Mouse (Mus musculus): ENCODE measurements around the gene Elmo1. TPM values are rescaled to one million over a fixed set of nuclear protein-coding genes. Genes with fewer than 3 reads are reported as not detected.

Elmo1 gene
- total RNA-seq, 2 experiments from 2014 or later, result 9.8 to 10.2 TPM

GRCm38 (mm10) chr13:20472891-20473539, 382.6 kb downstream of the Elmo1 start:
- intact Hi-C loops (cut with DNase I), result no loop called here
- DNase-seq (ENCODE audit: low spot score), result no peak

- no peak for DNase-seq (ENCODE audit: low spot score)
- intact Hi-C loops (cut with DNase I), result no loop called here
Measured at GRCm38 (mm10) chr13:20473641-20474078, 383.3 kb downstream of the Elmo1 start.

- intact Hi-C loops (cut with DNase I), result no loop called here
- DNase-seq (ENCODE audit: low spot score), result no peak
Measured at GRCm38 (mm10) chr13:20474600-20474999, 384.2 kb downstream of the Elmo1 start.

GRCm38 (mm10) chr13:20481805-20482204, 391.4 kb downstream of the Elmo1 start:
- intact Hi-C loops (cut with DNase I), result no loop called here
- no peak for DNase-seq (ENCODE audit: low spot score)

- intact Hi-C loops (cut with DNase I), result no loop called here
- no peak for DNase-seq (ENCODE audit: low spot score)
Measured at GRCm38 (mm10) chr13:20489110-20489509, 398.7 kb downstream of the Elmo1 start.

- DNase-seq (ENCODE audit: low spot score), result no peak
- intact Hi-C loops (cut with DNase I), result no loop called here
Measured at GRCm38 (mm10) chr13:20489698-20490417, 399.5 kb downstream of the Elmo1 start.

- intact Hi-C loops (cut with DNase I), result no loop called here
- DNase-seq (ENCODE audit: low spot score), result no peak
Measured at GRCm38 (mm10) chr13:20490860-20491594, 400.6 kb downstream of the Elmo1 start.

- intact Hi-C loops (cut with DNase I), result no loop called here
- no peak for DNase-seq (ENCODE audit: low spot score)
Measured at GRCm38 (mm10) chr13:20491666-20492065, 401.3 kb downstream of the Elmo1 start.

GRCm38 (mm10) chr13:20494047-20494739, 403.8 kb downstream of the Elmo1 start:
- no peak for DNase-seq (ENCODE audit: low spot score)
- intact Hi-C loops (cut with DNase I), result no loop called here

GRCm38 (mm10) chr13:20501923-20502322, 411.5 kb downstream of the Elmo1 start:
- DNase-seq (ENCODE audit: low spot score), result no peak
- intact Hi-C loops (cut with DNase I), result no loop called here

GRCm38 (mm10) chr13:20503371-20503770, 413.0 kb downstream of the Elmo1 start:
- no peak for DNase-seq (ENCODE audit: low spot score)
- intact Hi-C loops (cut with DNase I), result no loop called here

GRCm38 (mm10) chr13:20507381-20508129, 417.2 kb downstream of the Elmo1 start:
- DNase-seq (ENCODE audit: low spot score), result no peak
- intact Hi-C loops (cut with DNase I), result no loop called here

- no peak for DNase-seq (ENCODE audit: low spot score)
- intact Hi-C loops (cut with DNase I), result no loop called here
Measured at GRCm38 (mm10) chr13:20511026-20511425, 420.6 kb downstream of the Elmo1 start.

- no peak for DNase-seq (ENCODE audit: low spot score)
- intact Hi-C loops (cut with DNase I), result no loop called here
Measured at GRCm38 (mm10) chr13:20512317-20513240, 422.2 kb downstream of the Elmo1 start.

- intact Hi-C loops (cut with DNase I), result no loop called here
- DNase-seq (ENCODE audit: low spot score), result no peak
Measured at GRCm38 (mm10) chr13:20514721-20515120, 424.3 kb downstream of the Elmo1 start.

GRCm38 (mm10) chr13:20516096-20516495, 425.7 kb downstream of the Elmo1 start:
- intact Hi-C loops (cut with DNase I), result no loop called here
- DNase-seq (ENCODE audit: low spot score), result no peak

GRCm38 (mm10) chr13:20517702-20518101, 427.3 kb downstream of the Elmo1 start:
- intact Hi-C loops (cut with DNase I), result no loop called here
- DNase-seq (ENCODE audit: low spot score), result no peak

- intact Hi-C loops (cut with DNase I), result no loop called here
- DNase-seq (ENCODE audit: low spot score), result no peak
Measured at GRCm38 (mm10) chr13:20521492-20521891, 431.1 kb downstream of the Elmo1 start.

- DNase-seq (ENCODE audit: low spot score), result no peak
- intact Hi-C loops (cut with DNase I), result no loop called here
Measured at GRCm38 (mm10) chr13:20523671-20524070, 433.3 kb downstream of the Elmo1 start.

Data from heart, postnatal 25 days (tissue).